ENCODE assay signal across 8 mouse cellular contexts in the genomic region with DNA sequence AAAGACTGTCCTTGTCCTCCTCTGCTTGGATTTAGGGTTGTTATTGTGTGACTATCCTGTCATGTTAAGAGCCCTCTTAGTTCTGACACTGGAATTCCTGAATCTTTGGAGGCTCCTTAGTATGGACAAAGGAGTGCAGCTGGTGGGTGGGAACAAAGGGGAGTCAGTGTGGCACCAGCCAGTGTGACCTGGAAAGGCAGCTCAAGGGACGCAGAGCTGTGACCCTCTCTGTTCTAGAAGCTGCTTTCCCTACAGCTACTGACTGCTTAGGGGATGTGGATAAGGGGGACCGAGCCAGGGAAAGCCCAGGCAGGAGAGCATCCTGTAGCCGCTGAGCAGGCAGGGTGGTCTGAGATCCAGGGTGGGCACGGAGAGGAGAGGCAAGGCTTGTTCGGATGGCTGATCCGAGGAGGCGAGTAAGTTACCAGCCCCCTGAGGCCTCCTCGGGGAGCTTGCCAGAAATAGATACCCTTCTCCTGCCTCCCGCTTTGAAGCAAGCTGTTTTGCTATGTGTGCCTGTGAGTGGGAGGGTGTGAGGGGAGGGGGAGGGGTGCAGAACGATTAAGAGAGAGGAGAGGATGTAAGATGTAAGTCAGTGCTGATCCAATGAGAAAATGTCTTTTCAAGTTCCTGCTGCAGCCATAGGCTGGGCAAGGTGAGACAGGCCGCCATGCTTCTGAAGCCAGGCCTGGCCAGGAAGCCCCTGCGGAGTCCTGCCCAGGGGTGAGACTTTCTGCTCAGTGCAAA.
DNase-seq lines count a peak whose midpoint lies in the region; ATAC-seq lines count a peak whose summit lies in the region.
"Had no signal": no experiment of that assay in that cellular context is flagged by ENCODE, and none has a peak within 500 bp of the region (broad histone marks: within the 10 kb centered on the region; RNA-seq: fewer than 3 reads in every experiment).

No protein-coding gene starts in this region.

- no peak overlapping the region for H3K4me3 ChIP-seq in forebrain, embryonic 12.5 days (replicated peaks)

- H3K4me2 ChIP-seq in forebrain, embryonic 12.5 days = peak overlapping the region; percentile 25

- H3K27ac ChIP-seq in forebrain, embryonic 12.5 days = no peak overlapping the region
- H3K27ac ChIP-seq: liver, embryonic 14.5 days had no signal

- peak; percentile 62 for DNase-seq in thymus, postnatal 0 days (ENCODE audit: low spot score)
- no peak for DNase-seq in thymus, adult 18-20 months
- peak; percentile 86 for DNase-seq in left cerebral cortex, postnatal 4 days
- peak; percentile 51 for DNase-seq in right cerebral cortex, postnatal 14 days
- no peak for DNase-seq in testis, postnatal 14 days (ENCODE audit: low spot score)

- intact Hi-C loops in left cerebral cortex, postnatal 4 days (cut with DNase I) = no loop called here

- H3K9me3 ChIP-seq in forebrain, embryonic 12.5 days = no peaks in the 10 kb centered on the region

- no peaks in the 10 kb centered on the region for H3K36me3 ChIP-seq in forebrain, embryonic 12.5 days (replicated peaks)

- 0 out of 2 replicates have a peak, but pooled peaks have one; percentile 59 for ATAC-seq in forebrain, embryonic 12.5 days (ENCODE audit: low FRiP score)
- no peak for ATAC-seq in inflammation-experienced regulatory T-cells, adult 6 months

- peaks cover 22% of the 10 kb centered on the region for H3K4me1 ChIP-seq in forebrain, embryonic 12.5 days

- peaks cover 20% of the 10 kb centered on the region for H3K27me3 ChIP-seq in forebrain, embryonic 12.5 days

- H3K9ac ChIP-seq in forebrain, embryonic 12.5 days = peak overlapping the region; percentile 40
- H3K9ac ChIP-seq: liver, embryonic 14.5 days had no signal

- WGBS in forebrain, embryonic 12.5 days = 17% methylated on average over 12 of the region's 12 CpGs

Comparison
In these comparisons a context has a peak if more than half of its experiments do, and no peak if none do; other contexts are left out.
1. DNase-seq: peak in thymus, postnatal 0 days (single experiment), left cerebral cortex, postnatal 4 days (single experiment) and right cerebral cortex, postnatal 14 days (single experiment); none in thymus, adult 18-20 months (0 of 2) and testis, postnatal 14 days (single experiment).